In genomic region chr19:40341141-40341540, GRCm38 (mm10) we compare ENCODE assay signal across 16 mouse cellular contexts.
A peak's percentile ranks its signal among the peaks of the same experiment; 100 is the strongest.
DNase-seq lines count a peak whose midpoint lies in the region; ATAC-seq and TF ChIP-seq lines count a peak whose summit lies in the region.
"Had no signal": no experiment of that assay in that cellular context is flagged by ENCODE, and none has a peak within 500 bp of the region (broad histone marks: within the 10 kb centered on the region; RNA-seq: fewer than 3 reads in every experiment).

No protein-coding gene starts in this region.

- no peaks in the 10 kb centered on the region for H3K4me1 ChIP-seq in kidney, adult 2 months (ENCODE audit: control insufficient read depth, insufficient read depth, low read length)
- H3K4me1 ChIP-seq in midbrain, embryonic 11.5 days (ENCODE audit: control insufficient read depth, insufficient read depth, low read length): peaks cover 7% of the 10 kb centered on the region; the same call in 1 of the 2 replicates
- H3K4me1 ChIP-seq in midbrain, embryonic 15.5 days: no peaks in the 10 kb centered on the region
- H3K4me1 ChIP-seq: forebrain, embryonic 15.5 days had no signal

- H3K4me2 ChIP-seq in midbrain, embryonic 11.5 days: no peak overlapping the region
- H3K4me2 ChIP-seq in midbrain, embryonic 15.5 days: no peak overlapping the region
- H3K4me2 ChIP-seq: forebrain, embryonic 15.5 days had no signal

- H3K9ac ChIP-seq in midbrain, embryonic 11.5 days (ENCODE audit: low read length): no peak overlapping the region
- H3K9ac ChIP-seq in midbrain, embryonic 15.5 days: no peak overlapping the region
- H3K9ac ChIP-seq: forebrain, embryonic 15.5 days had no signal

- H3K4me3 ChIP-seq in kidney, adult 2 months (ENCODE audit: insufficient read depth, low read depth, low read length): no peak overlapping the region
- H3K4me3 ChIP-seq in midbrain, embryonic 11.5 days (ENCODE audit: low read depth, low read length): no peak overlapping the region
- H3K4me3 ChIP-seq in midbrain, embryonic 15.5 days: no peak overlapping the region
- H3K4me3 ChIP-seq: forebrain, embryonic 15.5 days; heart, embryonic 10.5 days had no signal

- no peaks in the 10 kb centered on the region for H3K9me3 ChIP-seq in midbrain, embryonic 11.5 days (ENCODE audit: control insufficient read depth, low read length)
- H3K9me3 ChIP-seq in midbrain, embryonic 15.5 days: no peaks in the 10 kb centered on the region
- H3K9me3 ChIP-seq: forebrain, embryonic 15.5 days; heart, embryonic 10.5 days had no signal

- no peaks in the 10 kb centered on the region; the same call in 1 of the 2 replicates for H3K36me3 ChIP-seq in kidney, adult 2 months (ENCODE audit: control insufficient read depth, insufficient read depth, low read length)
- H3K36me3 ChIP-seq in midbrain, embryonic 11.5 days (ENCODE audit: control insufficient read depth, insufficient read depth, low read length): no peaks in the 10 kb centered on the region
- no peaks in the 10 kb centered on the region for H3K36me3 ChIP-seq in midbrain, embryonic 15.5 days (replicated peaks)

- 37% methylated on average over 6 of the region's 6 CpGs for WGBS in kidney, adult 2 months
- WGBS in midbrain, embryonic 11.5 days: 13% methylated on average over 6 of the region's 6 CpGs
- 13% methylated on average over 6 of the region's 6 CpGs for WGBS in midbrain, embryonic 15.5 days

- TF ChIP-seq CTCF in kidney, adult 2 months (conservative IDR thresholded peaks at IDR 0.05; ENCODE audit: insufficient read depth, insufficient read length, low read depth, low read length): no peak

- TF ChIP-seq POLR2A in kidney, adult 2 months (IDR thresholded peaks at IDR 0.05; ENCODE audit: low read depth, low read length): no peak

- no peaks in the 10 kb centered on the region for H3K27me3 ChIP-seq in kidney, adult 2 months (replicated peaks; ENCODE audit: control insufficient read depth, insufficient read depth, low read length)
- H3K27me3 ChIP-seq in midbrain, embryonic 11.5 days (ENCODE audit: control insufficient read depth, insufficient read depth, low read length): no peaks in the 10 kb centered on the region
- no peaks in the 10 kb centered on the region for H3K27me3 ChIP-seq in midbrain, embryonic 15.5 days (replicated peaks)
- H3K27me3 ChIP-seq: forebrain, embryonic 15.5 days had no signal

- DNase-seq in kidney, adult 2 months: peak; percentile 32
- no peak for DNase-seq in kidney, adult 11 months
- peak; percentile 94 for DNase-seq in midbrain, embryonic 11.5 days (ENCODE audit: low spot score, missing footprints)
- peak; percentile 73 for DNase-seq in embryo, embryonic 11 days
- peak; percentile 68 for DNase-seq in mesoderm, embryonic 11.5 days (ENCODE audit: low read depth, low spot score)
- no peak for DNase-seq in adrenal gland, adult 18-20 months (ENCODE audit: low spot score in 2 of 2)
- DNase-seq in frontal cortex, postnatal 36 days (ENCODE audit: low spot score in 2 of 2): no peak
- DNase-seq: cerebellum, adult 9-10 months; layer of hippocampus, adult 9-11 months; lung, adult 18-20 months; thymus, adult 2 months had no signal

- ATAC-seq in midbrain, embryonic 11.5 days (ENCODE audit: low FRiP score): peak; percentile 50
- ATAC-seq in midbrain, embryonic 15.5 days (replicated peaks): no peak
- ATAC-seq: activated CD4-positive, CD25-positive, alpha-beta regulatory T cell, adult 4 months; forebrain, embryonic 15.5 days; intestine, embryonic 16.5 days had no signal

- no peak overlapping the region for H3K27ac ChIP-seq in kidney, adult 2 months (ENCODE audit: insufficient read depth, low read depth, low read length)
- H3K27ac ChIP-seq in midbrain, embryonic 11.5 days (ENCODE audit: low read depth, low read length): no peak overlapping the region
- no peak overlapping the region for H3K27ac ChIP-seq in midbrain, embryonic 15.5 days
- H3K27ac ChIP-seq: forebrain, embryonic 15.5 days; heart, embryonic 10.5 days had no signal

Comparison
In these comparisons a context has a peak if more than half of its experiments do, and no peak if none do; other contexts are left out.
1. DNase-seq: peak in kidney, adult 2 months (single experiment), midbrain, embryonic 11.5 days (single experiment), embryo, embryonic 11 days (single experiment) and mesoderm, embryonic 11.5 days (single experiment); none in kidney, adult 11 months (single experiment), adrenal gland, adult 18-20 months (0 of 2) and frontal cortex, postnatal 36 days (0 of 2).